ENCODE assay signal across 33 mouse cellular contexts in the genomic region with DNA sequence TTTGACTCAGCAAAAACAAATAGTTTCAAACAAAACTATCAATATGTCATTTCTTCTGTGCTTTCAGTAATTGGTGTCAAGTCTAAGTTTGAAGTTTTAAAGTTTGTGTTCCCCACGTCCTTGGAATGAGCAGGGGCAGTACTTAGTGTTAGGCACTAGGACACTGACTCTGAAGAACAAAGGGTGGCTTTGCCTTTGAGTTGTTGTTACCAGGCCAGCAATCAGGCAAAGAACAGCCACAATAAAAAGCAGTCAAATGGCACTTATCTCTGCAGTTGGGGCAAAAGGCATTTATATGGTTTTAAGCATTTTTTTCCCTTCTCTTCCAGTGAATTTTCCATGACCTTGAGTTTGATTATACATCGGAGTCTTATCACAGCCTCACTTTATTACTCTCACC.
"Had no signal": no experiment of that assay in that cellular context is flagged by ENCODE, and none has a peak within 500 bp of the region (broad histone marks: within the 10 kb centered on the region; RNA-seq: fewer than 3 reads in every experiment).

No protein-coding gene starts in this region.

- H3K4me3 ChIP-seq: heart, embryonic 10.5 days; heart, embryonic 12.5 days; heart, embryonic 13.5 days; heart, embryonic 15.5 days; hindbrain, embryonic 10.5 days; hindbrain, embryonic 12.5 days; hindbrain, embryonic 13.5 days; hindbrain, embryonic 15.5 days; kidney, embryonic 15.5 days; layer of hippocampus, adult 2 months; left cerebral cortex, adult 2 months had no signal

- H3K4me1 ChIP-seq: heart, embryonic 10.5 days; heart, embryonic 12.5 days; heart, embryonic 15.5 days; hindbrain, embryonic 10.5 days; hindbrain, embryonic 12.5 days; hindbrain, embryonic 13.5 days; hindbrain, embryonic 15.5 days had no signal

- H3K27me3 ChIP-seq: heart, embryonic 12.5 days; heart, embryonic 13.5 days; heart, embryonic 15.5 days; hindbrain, embryonic 12.5 days; hindbrain, embryonic 13.5 days; hindbrain, embryonic 15.5 days; kidney, embryonic 15.5 days had no signal

- H3K4me2 ChIP-seq: heart, embryonic 11.5 days; heart, embryonic 12.5 days; heart, embryonic 13.5 days; heart, embryonic 15.5 days; hindbrain, embryonic 12.5 days; hindbrain, embryonic 13.5 days; hindbrain, embryonic 14.5 days; hindbrain, embryonic 15.5 days; kidney, embryonic 15.5 days had no signal

- H3K9ac ChIP-seq: heart, embryonic 12.5 days; heart, embryonic 13.5 days; heart, embryonic 15.5 days; hindbrain, embryonic 12.5 days; hindbrain, embryonic 13.5 days; hindbrain, embryonic 14.5 days; hindbrain, embryonic 15.5 days; kidney, embryonic 15.5 days had no signal

- ATAC-seq: hindbrain, embryonic 16.5 days; hindbrain, postnatal 0 days; inflammation-experienced regulatory T-cells, adult 6 months had no signal

- H3K9me3 ChIP-seq: heart, embryonic 10.5 days; heart, embryonic 12.5 days; heart, embryonic 13.5 days; heart, embryonic 15.5 days; hindbrain, embryonic 10.5 days; hindbrain, embryonic 12.5 days; hindbrain, embryonic 13.5 days; hindbrain, embryonic 15.5 days; kidney, embryonic 15.5 days had no signal

- DNase-seq: heart, postnatal 10 days; heart, postnatal 14 days; heart, postnatal 36 days; heart, postnatal 4 days; kidney, adult 11 months; kidney, adult 18-20 months; kidney, adult 2 months; kidney, adult 8-10 months; kidney, adult 9 months; kidney, postnatal 10 days; kidney, postnatal 14 days; kidney, postnatal 25 days; kidney, postnatal 36 days; kidney, postnatal 4 days; layer of hippocampus, adult 9-11 months; layer of hippocampus, postnatal 36 days had no signal

- H3K36me3 ChIP-seq: heart, embryonic 10.5 days; heart, embryonic 12.5 days; heart, embryonic 13.5 days; heart, embryonic 15.5 days; hindbrain, embryonic 10.5 days; hindbrain, embryonic 12.5 days; hindbrain, embryonic 13.5 days; hindbrain, embryonic 15.5 days; kidney, embryonic 15.5 days had no signal

- H3K27ac ChIP-seq: heart, embryonic 10.5 days; heart, embryonic 13.5 days; heart, embryonic 15.5 days; hindbrain, embryonic 10.5 days; hindbrain, embryonic 12.5 days; hindbrain, embryonic 13.5 days; hindbrain, embryonic 14.5 days; hindbrain, embryonic 15.5 days; hindbrain, postnatal 0 days; kidney, embryonic 15.5 days; kidney, postnatal 0 days; layer of hippocampus, adult 2 months; left cerebral cortex, adult 2 months had no signal
